Mouse (Mus musculus) stomach, postnatal 0 days (tissue): ENCODE measurements at regions not wholly inside any gene's neighbourhood (a gene's known extent, or its start where the extent isn't known, plus 50 kb on each side); places are given as distances from the start of the nearest gene placed in this dataset.

Experiments
- ATAC-seq: fragments of 200-750 bp; cut with Nextera tagmentation; 2 replicates; pipeline ENCODE4 v1.8.0; 2017; ENCODE audit not compliant: low FRiP score, low TSS enrichment
- DNase-seq: peaks from one replicate; pipeline ENCODE4 v3.0.0-alpha.2; 2016; ENCODE audit warnings: low spot score
- H3K27ac ChIP-seq: fragments of 300-500 bp; sonication (generic); replicated peaks from 2 replicates; pipeline ENCODE4 v1.5.1; 2014; ENCODE audit warnings: mild to moderate bottlenecking, control low read depth
- H3K27me3 ChIP-seq: fragments of 300-500 bp; sonication (generic); 2 replicates; pipeline ENCODE4 v1.6.1; 2014; ENCODE audit warnings: low read length; ENCODE audit not compliant: control insufficient read depth, insufficient read depth
- H3K36me3 ChIP-seq: fragments of 300-500 bp; sonication (generic); 2 replicates; pipeline ENCODE4 v1.6.1; 2014; ENCODE audit warnings: low read length, mixed read lengths; ENCODE audit not compliant: control insufficient read depth, insufficient read depth
- H3K4me1 ChIP-seq: fragments of 300-500 bp; sonication (generic); replicated peaks from 2 replicates; pipeline ENCODE4 v1.6.1; 2014; ENCODE audit warnings: antibody characterized with exemption; ENCODE audit not compliant: control insufficient read depth, insufficient read depth
- H3K4me2 ChIP-seq: fragments of 300-500 bp; sonication (generic); replicated peaks from 2 replicates; pipeline ENCODE4 v1.6.1; 2014; ENCODE audit warnings: low read depth, mild to moderate bottlenecking, control low read depth, moderate library complexity
- H3K4me3 ChIP-seq: fragments of 300-500 bp; sonication (generic); 2 replicates; pipeline ENCODE4 v1.5.1; 2014; ENCODE audit warnings: low read depth, low read length, control low read depth
- H3K9ac ChIP-seq: fragments of 300-500 bp; sonication (generic); 2 replicates; pipeline ENCODE4 v1.6.1; 2014; ENCODE audit warnings: mild to moderate bottlenecking, low read length, control low read depth, mixed read lengths
- H3K9me3 ChIP-seq: fragments of 300-500 bp; sonication (generic); 2 replicates; pipeline ENCODE4 v1.6.1; 2016; ENCODE audit warnings: low read length; ENCODE audit not compliant: control insufficient read depth
- CTCF ChIP-seq: IDR thresholded peaks from 2 replicates; pipeline ENCODE4 v1.5.1; 2016; ENCODE audit warnings: antibody characterized with exemption, low read depth, mild to moderate bottlenecking, moderate library complexity
- EP300 ChIP-seq: optimal IDR thresholded peaks from 2 replicates; pipeline ENCODE3; 2016; ENCODE audit warnings: antibody characterized with exemption
- WGBS: fragments of 180-500 bp; shearing (Covaris S2); extraction: QIAGEN DNeasy Blood & Tissue Kit; methylation state at CpG from one replicate; pipeline ENCODE4 v1.1.7; 2014; 5-methylcytosine and 5-hydroxymethylcytosine counted together

DNA sequence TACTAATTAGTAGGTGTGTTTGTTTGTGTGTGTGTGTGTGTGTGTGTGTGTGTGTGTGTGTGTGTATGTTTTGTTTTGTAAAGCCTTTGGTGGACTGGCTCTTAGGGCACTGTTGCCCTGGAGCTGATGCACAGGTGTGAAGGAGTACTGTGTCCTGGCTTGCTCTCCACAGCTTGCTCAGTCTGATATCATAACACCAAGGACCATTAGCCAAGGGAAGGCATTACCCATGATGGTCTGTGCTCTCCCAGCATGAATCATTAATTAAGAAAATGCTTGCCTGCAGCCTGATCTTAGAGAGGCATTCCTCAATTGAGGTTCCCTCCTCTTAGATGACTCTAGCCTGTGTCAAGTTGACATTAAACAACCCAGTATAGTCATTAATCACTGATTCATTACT is 54.7 kb downstream of the Spry2 start:
- no peak overlapping the region for H3K4me2 ChIP-seq
- H3K27me3 ChIP-seq: no peaks in the 10 kb centered on the region
- ATAC-seq: no peak
- H3K36me3 ChIP-seq: no peaks in the 10 kb centered on the region
- H3K4me1 ChIP-seq: no peaks in the 10 kb centered on the region
- no peak overlapping the region for H3K9ac ChIP-seq
- DNase-seq: no peak
- no peak overlapping the region for H3K4me3 ChIP-seq
- no peak overlapping the region for H3K27ac ChIP-seq
- TF ChIP-seq CTCF (no peak), EP300 (no peak)
- H3K9me3 ChIP-seq: no peaks in the 10 kb centered on the region

DNA sequence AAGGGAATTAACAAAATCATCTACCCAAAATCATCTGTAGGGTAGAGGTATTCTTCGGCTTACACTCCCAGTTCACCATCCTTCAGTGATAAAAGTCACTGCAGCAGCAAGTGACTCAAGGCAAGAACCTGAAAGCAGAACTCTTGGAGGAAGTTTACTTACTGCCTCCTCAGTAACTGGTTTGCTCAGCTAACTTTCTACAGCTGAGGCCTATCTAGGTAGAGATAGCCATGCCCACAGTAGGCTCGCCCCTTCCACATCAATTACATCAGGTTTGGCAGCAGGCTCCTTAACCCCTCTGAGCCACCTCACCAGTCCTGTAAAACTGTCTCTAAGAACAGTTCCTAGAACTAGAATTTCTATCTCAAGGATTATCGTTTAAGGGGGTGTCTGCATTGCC is 59.1 kb downstream of the Spry2 start:
- ATAC-seq (no peak), DNase-seq (no peak)
- WGBS: 59% methylated on average over 3 of the region's 3 CpGs
- H3K36me3 ChIP-seq: no peaks in the 10 kb centered on the region
- no peak overlapping the region for H3K27ac ChIP-seq
- TF ChIP-seq CTCF (no peak), EP300 (no peak)
- no peaks in the 10 kb centered on the region for H3K27me3 ChIP-seq
- H3K9ac ChIP-seq: no peak overlapping the region
- no peaks in the 10 kb centered on the region for H3K9me3 ChIP-seq
- no peak overlapping the region for H3K4me2 ChIP-seq
- H3K4me1 ChIP-seq: no peaks in the 10 kb centered on the region
- H3K4me3 ChIP-seq: no peak overlapping the region

DNA sequence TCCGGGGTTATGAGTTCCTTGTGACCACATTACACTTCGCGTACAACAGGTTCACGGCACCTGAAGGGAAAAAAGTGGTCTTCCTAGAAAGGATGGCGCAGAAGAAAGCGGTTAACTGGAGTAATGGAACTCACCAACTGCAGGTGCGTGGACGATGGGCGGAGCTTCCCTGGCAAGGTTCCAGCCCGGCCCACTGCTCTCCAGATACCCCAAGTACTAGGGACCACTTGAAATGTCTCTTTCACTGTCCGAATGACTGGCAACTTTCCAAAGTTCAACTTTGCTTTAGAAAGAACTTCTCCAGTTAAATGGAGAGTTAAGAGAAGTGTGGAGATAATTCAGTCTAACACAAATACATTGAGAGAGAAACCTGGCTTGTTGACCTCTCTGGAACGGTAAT is 65.9 kb downstream of the Spry2 start:
- Histone ChIP-seq H3K4me2 (no peak overlapping the region), H3K36me3 (no peaks in the 10 kb centered on the region), H3K27ac (no peak overlapping the region), H3K27me3 (no peaks in the 10 kb centered on the region), H3K9ac (no peak overlapping the region), H3K4me3 (no peak overlapping the region), H3K9me3 (no peaks in the 10 kb centered on the region), H3K4me1 (no peaks in the 10 kb centered on the region)
- no peak for TF ChIP-seq CTCF
- TF ChIP-seq EP300: no peak
- DNase-seq: no peak
- WGBS: 77% methylated on average over 12 of the region's 12 CpGs
- ATAC-seq: no peak

DNA sequence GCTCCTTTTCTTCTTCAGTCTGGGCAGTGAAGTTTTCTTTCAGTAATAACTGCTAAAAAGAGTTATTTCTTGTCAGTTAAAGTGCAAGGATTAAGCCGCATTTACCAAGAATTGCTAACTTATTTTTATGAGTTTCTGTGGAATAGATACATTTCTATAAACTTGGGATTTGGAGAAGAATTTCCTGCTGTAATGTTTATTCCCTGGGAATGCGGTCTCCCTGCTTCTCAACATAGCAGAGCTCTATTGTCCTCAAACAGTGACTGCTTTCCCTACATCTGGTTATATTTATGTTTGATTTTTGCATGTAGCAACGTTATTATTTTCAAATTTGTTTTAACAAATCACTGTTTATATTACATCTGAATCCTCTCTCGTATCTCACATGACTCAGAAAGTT is 66.3 kb downstream of the Spry2 start:
- no peaks in the 10 kb centered on the region for H3K9me3 ChIP-seq
- no peak for ATAC-seq
- WGBS: 45% methylated on average over 4 of the region's 4 CpGs
- no peak overlapping the region for H3K4me2 ChIP-seq
- no peak overlapping the region for H3K9ac ChIP-seq
- no peaks in the 10 kb centered on the region for H3K36me3 ChIP-seq
- no peak for TF ChIP-seq CTCF
- TF ChIP-seq EP300: no peak
- no peak overlapping the region for H3K27ac ChIP-seq
- no peak for DNase-seq
- H3K4me1 ChIP-seq: no peaks in the 10 kb centered on the region
- no peaks in the 10 kb centered on the region for H3K27me3 ChIP-seq
- H3K4me3 ChIP-seq: no peak overlapping the region

- Histone ChIP-seq H3K4me3 (no peak overlapping the region), H3K9me3 (no peaks in the 10 kb centered on the region), H3K9ac (no peak overlapping the region), H3K27ac (no peak overlapping the region), H3K4me2 (no peak overlapping the region), H3K36me3 (no peaks in the 10 kb centered on the region), H3K4me1 (no peaks in the 10 kb centered on the region), H3K27me3 (no peaks in the 10 kb centered on the region)
- DNase-seq (no peak), ATAC-seq (no peak)
- 64% methylated on average over 8 of the region's 8 CpGs for WGBS
- TF ChIP-seq EP300: no peak
- no peak for TF ChIP-seq CTCF
These were observed 73.5 kb downstream of the Spry2 start for GRCm38 (mm10) chr14:105823129-105823528.

- Histone ChIP-seq H3K9ac (no peak overlapping the region), H3K4me1 (no peaks in the 10 kb centered on the region), H3K4me2 (no peak overlapping the region), H3K27ac (no peak overlapping the region), H3K36me3 (no peaks in the 10 kb centered on the region), H3K27me3 (no peaks in the 10 kb centered on the region), H3K4me3 (no peak overlapping the region), H3K9me3 (no peaks in the 10 kb centered on the region)
- no peak for DNase-seq
- ATAC-seq: no peak
- no peak for TF ChIP-seq CTCF
- no peak for TF ChIP-seq EP300
- WGBS: 66% methylated on average over 9 of the region's 9 CpGs
These were observed 74.0 kb downstream of the Spry2 start for GRCm38 (mm10) chr14:105822653-105823052.
